Mouse (Mus musculus): ENCODE results near the gene Stk11ip. TPM values are rescaled to one million over a fixed set of nuclear protein-coding genes. Genes with fewer than 3 reads are reported as not detected.

Gene Stk11ip
- polyA plus RNA-seq, 1 experiment from 2014 or later, result 14.3 TPM

GRCm38 (mm10) chr1:75547351-75547750, 26.0 kb downstream of the Stk11ip start:
- H3K27me3 ChIP-seq (ENCODE audit: control insufficient read depth, insufficient read depth, low read length), result no peaks in the 10 kb centered on the region
- H3K36me3 ChIP-seq (ENCODE audit: control insufficient read depth, insufficient read depth), result peaks cover 16% of the 10 kb centered on the region; the same call in 1 of the 2 replicates
- peak overlapping the region; percentile 76 for H3K4me2 ChIP-seq (ENCODE audit: low read depth, low read length)
- peaks cover 31% of the 10 kb centered on the region for H3K4me1 ChIP-seq (ENCODE audit: control insufficient read depth, insufficient read depth, low read length)
- peak overlapping the region; percentile 81 for H3K4me3 ChIP-seq (ENCODE audit: low read length)
- 95% methylated on average over 13 of the region's 13 CpGs for WGBS
- ATAC-seq (replicated peaks; ENCODE audit: extremely low read depth, insufficient read depth, low FRiP score), result no peak
- peak overlapping the region; percentile 94 for H3K9ac ChIP-seq (ENCODE audit: low read length)
- H3K9me3 ChIP-seq (replicated peaks; ENCODE audit: control insufficient read depth, low read length), result no peaks in the 10 kb centered on the region
- peak overlapping the region; percentile 90; the same call in 1 of the 2 replicates for H3K27ac ChIP-seq (ENCODE audit: low read length)

GRCm38 (mm10) chr1:75548083-75548482, 26.8 kb downstream of the Stk11ip start:
- no peak overlapping the region for H3K4me2 ChIP-seq (ENCODE audit: low read depth, low read length)
- H3K27ac ChIP-seq (ENCODE audit: low read length), result 0 out of 2 replicates have a peak overlapping the region, but pooled peaks have one; percentile 2
- no peaks in the 10 kb centered on the region for H3K9me3 ChIP-seq (replicated peaks; ENCODE audit: control insufficient read depth, low read length)
- no peak overlapping the region for H3K9ac ChIP-seq (ENCODE audit: low read length)
- peaks cover 31% of the 10 kb centered on the region for H3K4me1 ChIP-seq (ENCODE audit: control insufficient read depth, insufficient read depth, low read length)
- ATAC-seq (replicated peaks; ENCODE audit: extremely low read depth, insufficient read depth, low FRiP score), result no peak
- no peaks in the 10 kb centered on the region for H3K27me3 ChIP-seq (ENCODE audit: control insufficient read depth, insufficient read depth, low read length)
- no peak overlapping the region for H3K4me3 ChIP-seq (ENCODE audit: low read length)
- H3K36me3 ChIP-seq (ENCODE audit: control insufficient read depth, insufficient read depth), result peaks cover 20% of the 10 kb centered on the region; the same call in 1 of the 2 replicates
- WGBS, result 95% methylated on average over 3 of the region's 3 CpGs

- Histone ChIP-seq H3K27me3 (ENCODE audit: control insufficient read depth, insufficient read depth, low read length) (no peaks in the 10 kb centered on the region), H3K9me3 (replicated peaks; ENCODE audit: control insufficient read depth, low read length) (no peaks in the 10 kb centered on the region), H3K9ac (ENCODE audit: low read length) (peak overlapping the region; percentile 52; the same call in 1 of the 2 replicates), H3K36me3 (ENCODE audit: control insufficient read depth, insufficient read depth) (peaks cover 20% of the 10 kb centered on the region; the same call in 1 of the 2 replicates), H3K4me3 (ENCODE audit: low read length) (no peak overlapping the region), H3K27ac (ENCODE audit: low read length) (peak overlapping the region; percentile 80), H3K4me2 (ENCODE audit: low read depth, low read length) (peak overlapping the region; percentile 45), H3K4me1 (ENCODE audit: control insufficient read depth, insufficient read depth, low read length) (peaks cover 31% of the 10 kb centered on the region)
- WGBS, result 83% methylated on average over 17 of the region's 17 CpGs
- ATAC-seq (replicated peaks; ENCODE audit: extremely low read depth, insufficient read depth, low FRiP score), result no peak
Measured at GRCm38 (mm10) chr1:75548871-75549270, 27.5 kb downstream of the Stk11ip start.

GRCm38 (mm10) chr1:75549289-75550279, 28.3 kb downstream of the Stk11ip start:
- Histone ChIP-seq H3K27ac (ENCODE audit: low read length) (peak overlapping the region; percentile 80), H3K27me3 (ENCODE audit: control insufficient read depth, insufficient read depth, low read length) (no peaks in the 10 kb centered on the region), H3K9ac (ENCODE audit: low read length) (peak overlapping the region; percentile 56), H3K4me1 (ENCODE audit: control insufficient read depth, insufficient read depth, low read length) (peaks cover 31% of the 10 kb centered on the region), H3K4me3 (ENCODE audit: low read length) (peak overlapping the region; percentile 11; the same call in 1 of the 2 replicates), H3K36me3 (ENCODE audit: control insufficient read depth, insufficient read depth) (peaks cover 24% of the 10 kb centered on the region; the same call in 1 of the 2 replicates), H3K4me2 (ENCODE audit: low read depth, low read length) (peak overlapping the region; percentile 45), H3K9me3 (replicated peaks; ENCODE audit: control insufficient read depth, low read length) (no peaks in the 10 kb centered on the region)
- ATAC-seq (replicated peaks; ENCODE audit: extremely low read depth, insufficient read depth, low FRiP score), result peak; percentile 10; the same call in 1 of the 2 replicates
- 56% methylated on average over 17 of the region's 17 CpGs for WGBS

GRCm38 (mm10) chr1:75550586-75550985, 29.3 kb downstream of the Stk11ip start:
- Histone ChIP-seq H3K36me3 (ENCODE audit: control insufficient read depth, insufficient read depth) (peaks cover 31% of the 10 kb centered on the region), H3K27me3 (ENCODE audit: control insufficient read depth, insufficient read depth, low read length) (no peaks in the 10 kb centered on the region), H3K4me2 (ENCODE audit: low read depth, low read length) (no peak overlapping the region), H3K9ac (ENCODE audit: low read length) (no peak overlapping the region), H3K27ac (ENCODE audit: low read length) (no peak overlapping the region), H3K4me3 (ENCODE audit: low read length) (no peak overlapping the region), H3K9me3 (replicated peaks; ENCODE audit: control insufficient read depth, low read length) (no peaks in the 10 kb centered on the region), H3K4me1 (ENCODE audit: control insufficient read depth, insufficient read depth, low read length) (peaks cover 28% of the 10 kb centered on the region)
- 82% methylated on average over 15 of the region's 15 CpGs for WGBS
- ATAC-seq (replicated peaks; ENCODE audit: extremely low read depth, insufficient read depth, low FRiP score), result no peak

- no peaks in the 10 kb centered on the region for H3K9me3 ChIP-seq (replicated peaks; ENCODE audit: control insufficient read depth, low read length)
- peaks cover 17% of the 10 kb centered on the region for H3K4me1 ChIP-seq (ENCODE audit: control insufficient read depth, insufficient read depth, low read length)
- no peak for ATAC-seq (replicated peaks; ENCODE audit: extremely low read depth, insufficient read depth, low FRiP score)
- no peak overlapping the region for H3K9ac ChIP-seq (ENCODE audit: low read length)
- H3K4me3 ChIP-seq (ENCODE audit: low read length), result no peak overlapping the region
- no peaks in the 10 kb centered on the region for H3K27me3 ChIP-seq (ENCODE audit: control insufficient read depth, insufficient read depth, low read length)
- 84% methylated on average over 7 of the region's 7 CpGs for WGBS
- no peak overlapping the region for H3K27ac ChIP-seq (ENCODE audit: low read length)
- peaks cover 34% of the 10 kb centered on the region for H3K36me3 ChIP-seq (ENCODE audit: control insufficient read depth, insufficient read depth)
- H3K4me2 ChIP-seq (ENCODE audit: low read depth, low read length), result no peak overlapping the region
Measured at GRCm38 (mm10) chr1:75555680-75556079, 34.4 kb downstream of the Stk11ip start.

GRCm38 (mm10) chr1:75556143-75556781, 34.9 kb downstream of the Stk11ip start:
- no peaks in the 10 kb centered on the region for H3K9me3 ChIP-seq (replicated peaks; ENCODE audit: control insufficient read depth, low read length)
- no peak overlapping the region for H3K9ac ChIP-seq (ENCODE audit: low read length)
- peaks cover 23% of the 10 kb centered on the region for H3K4me1 ChIP-seq (ENCODE audit: control insufficient read depth, insufficient read depth, low read length)
- no peak for ATAC-seq (replicated peaks; ENCODE audit: extremely low read depth, insufficient read depth, low FRiP score)
- no peak overlapping the region for H3K27ac ChIP-seq (ENCODE audit: low read length)
- no peak overlapping the region for H3K4me2 ChIP-seq (ENCODE audit: low read depth, low read length)
- H3K4me3 ChIP-seq (ENCODE audit: low read length), result no peak overlapping the region
- no peaks in the 10 kb centered on the region for H3K27me3 ChIP-seq (ENCODE audit: control insufficient read depth, insufficient read depth, low read length)
- peaks cover 30% of the 10 kb centered on the region for H3K36me3 ChIP-seq (ENCODE audit: control insufficient read depth, insufficient read depth)
- 69% methylated on average over 9 of the region's 9 CpGs for WGBS

- Histone ChIP-seq H3K27ac (ENCODE audit: low read length) (no peak overlapping the region), H3K9me3 (replicated peaks; ENCODE audit: control insufficient read depth, low read length) (no peaks in the 10 kb centered on the region), H3K36me3 (ENCODE audit: control insufficient read depth, insufficient read depth) (peaks cover 24% of the 10 kb centered on the region), H3K4me2 (ENCODE audit: low read depth, low read length) (no peak overlapping the region), H3K27me3 (ENCODE audit: control insufficient read depth, insufficient read depth, low read length) (no peaks in the 10 kb centered on the region), H3K9ac (ENCODE audit: low read length) (no peak overlapping the region), H3K4me1 (ENCODE audit: control insufficient read depth, insufficient read depth, low read length) (peaks cover 31% of the 10 kb centered on the region), H3K4me3 (ENCODE audit: low read length) (no peak overlapping the region)
- ATAC-seq (replicated peaks; ENCODE audit: extremely low read depth, insufficient read depth, low FRiP score), result no peak
- 89% methylated on average over 7 of the region's 7 CpGs for WGBS
Measured at GRCm38 (mm10) chr1:75557041-75557440, 35.7 kb downstream of the Stk11ip start.

Measured in heart, embryonic 16.5 days (tissue).